Mouse (Mus musculus) heart, embryonic 13.5 days (tissue): ENCODE results near the gene Aaed1. TPM values are rescaled to one million over a fixed set of nuclear protein-coding genes. Genes with fewer than 3 reads are reported as not detected.

Experiments used
- ATAC-seq: fragments of 200-750 bp; cut with Nextera tagmentation; 2 replicates; pipeline ENCODE4 v1.8.0; 2017; ENCODE audit warnings: moderate TSS enrichment; ENCODE audit not compliant: insufficient number of reproducible peaks, low FRiP score, low TSS enrichment; ENCODE audit errors: extremely low read depth
- H3K27ac ChIP-seq: fragments of 300-500 bp; sonication (generic); replicated peaks from 2 replicates; pipeline ENCODE4 v1.5.1; 2015; ENCODE audit warnings: moderate library complexity, mild to moderate bottlenecking, inconsistent platforms
- H3K27me3 ChIP-seq: fragments of 300-500 bp; sonication (generic); replicated peaks from 2 replicates; pipeline ENCODE4 v1.6.1; 2015; ENCODE audit warnings: mild to moderate bottlenecking, inconsistent platforms
- H3K36me3 ChIP-seq: fragments of 300-500 bp; sonication (generic); 2 replicates; pipeline ENCODE4 v1.6.1; 2015; ENCODE audit warnings: mild to moderate bottlenecking, inconsistent platforms
- H3K4me1 ChIP-seq: fragments of 300-500 bp; sonication (generic); 2 replicates; pipeline ENCODE4 v1.6.1; 2015; ENCODE audit warnings: inconsistent platforms
- H3K4me2 ChIP-seq: fragments of 300-500 bp; sonication (generic); 2 replicates; pipeline ENCODE4 v1.6.1; 2015; ENCODE audit warnings: inconsistent platforms, mild to moderate bottlenecking, moderate library complexity
- H3K4me3 ChIP-seq: fragments of 300-500 bp; sonication (generic); 2 replicates; pipeline ENCODE4 v1.5.1; 2015; ENCODE audit warnings: moderate library complexity, mild to moderate bottlenecking, inconsistent platforms
- H3K9ac ChIP-seq: fragments of 300-500 bp; sonication (generic); 2 replicates; pipeline ENCODE4 v1.6.1; 2015; ENCODE audit warnings: inconsistent platforms, mild to moderate bottlenecking, moderate library complexity
- H3K9me3 ChIP-seq: fragments of 300-500 bp; sonication (generic); 2 replicates; pipeline ENCODE4 v1.6.1; 2016; ENCODE audit warnings: inconsistent platforms
- WGBS: fragments of 180-500 bp; shearing (Covaris S2); methylation state at CpG from one replicate; pipeline ENCODE4 v1.1.7; 2015; ENCODE audit warnings: mixed read lengths; 5-methylcytosine and 5-hydroxymethylcytosine counted together
- polyA plus RNA-seq: library from polyadenylated mRNA; unstranded; fragments of >200 nt; fragmentation: Nextera tagmentation; extraction: Ambion mirVana; gene quantifications from 2 replicates; pipeline ENCODE4 v1.2.1, GENCODE M21; 2015

The Aaed1 gene
- polyA plus RNA-seq, 1 experiment from 2014 or later: 62.9 TPM

DNA sequence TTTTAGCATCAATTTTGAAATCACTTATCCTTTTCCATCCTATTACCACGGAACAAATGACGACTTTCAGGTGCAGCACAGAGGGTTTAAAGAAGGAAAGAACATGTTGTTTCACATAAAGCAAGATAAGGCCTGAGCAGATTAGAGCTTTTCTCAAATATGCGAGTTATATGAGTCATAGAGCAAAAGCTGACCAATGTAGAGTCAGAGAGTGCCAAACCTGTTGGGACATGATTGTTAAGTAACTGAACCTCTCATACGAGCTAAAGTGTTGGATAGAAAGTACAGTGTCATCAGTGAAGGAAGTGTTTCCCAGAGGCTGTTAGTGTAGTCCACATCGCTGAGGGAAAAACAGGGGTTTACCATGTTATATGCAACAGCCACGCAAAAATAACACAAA, 19.8 kb upstream of the Aaed1 start:
- Histone ChIP-seq H3K9ac (no peak overlapping the region), H3K27ac (no peak overlapping the region), H3K36me3 (no peaks in the 10 kb centered on the region), H3K4me2 (no peak overlapping the region), H3K4me1 (no peaks in the 10 kb centered on the region), H3K4me3 (no peak overlapping the region), H3K9me3 (no peaks in the 10 kb centered on the region), H3K27me3 (no peaks in the 10 kb centered on the region)
- ATAC-seq: no peak
- WGBS: 64% methylated on average over 6 of the region's 6 CpGs

DNA sequence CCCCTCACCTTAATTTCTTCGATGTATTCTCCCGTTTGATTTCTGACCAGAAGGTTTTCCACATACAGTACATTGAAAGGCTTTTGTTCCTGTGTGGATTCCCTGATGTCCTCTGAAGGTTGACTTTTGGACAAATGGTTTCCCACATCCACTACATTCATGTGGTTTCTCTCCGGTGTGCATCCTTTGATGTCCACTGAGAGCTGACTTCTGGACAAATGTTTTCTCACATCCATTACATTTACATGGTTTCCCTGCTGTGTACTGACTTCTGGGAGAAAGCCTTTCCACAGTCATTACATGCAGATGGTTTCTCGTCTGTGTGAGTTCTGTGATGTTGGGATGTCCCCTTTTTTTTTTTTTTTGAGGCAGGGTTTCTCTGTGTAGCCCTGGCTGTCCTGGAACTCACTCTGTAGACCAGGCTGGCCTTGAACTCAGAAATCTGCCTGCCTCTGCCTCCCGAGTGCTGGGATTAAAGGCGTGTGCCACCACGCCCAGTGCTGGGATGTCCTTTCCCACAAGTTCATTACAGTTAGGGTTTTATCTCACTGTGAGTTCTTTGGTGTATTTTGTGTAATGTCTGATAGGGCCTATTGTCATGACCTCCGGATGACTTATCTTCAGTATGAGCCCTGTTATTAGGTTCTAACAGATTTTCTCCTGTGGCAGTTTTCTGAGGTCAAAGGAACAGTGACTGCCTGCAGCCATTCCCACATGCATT, 10.2 kb upstream of the Aaed1 start:
- Histone ChIP-seq H3K4me1 (no peaks in the 10 kb centered on the region), H3K27me3 (no peaks in the 10 kb centered on the region), H3K4me2 (no peak overlapping the region), H3K9me3 (no peaks in the 10 kb centered on the region), H3K9ac (no peak overlapping the region), H3K27ac (no peak overlapping the region), H3K4me3 (no peak overlapping the region), H3K36me3 (no peaks in the 10 kb centered on the region)
- no peak for ATAC-seq
- 80% methylated on average over 8 of the region's 8 CpGs for WGBS

DNA sequence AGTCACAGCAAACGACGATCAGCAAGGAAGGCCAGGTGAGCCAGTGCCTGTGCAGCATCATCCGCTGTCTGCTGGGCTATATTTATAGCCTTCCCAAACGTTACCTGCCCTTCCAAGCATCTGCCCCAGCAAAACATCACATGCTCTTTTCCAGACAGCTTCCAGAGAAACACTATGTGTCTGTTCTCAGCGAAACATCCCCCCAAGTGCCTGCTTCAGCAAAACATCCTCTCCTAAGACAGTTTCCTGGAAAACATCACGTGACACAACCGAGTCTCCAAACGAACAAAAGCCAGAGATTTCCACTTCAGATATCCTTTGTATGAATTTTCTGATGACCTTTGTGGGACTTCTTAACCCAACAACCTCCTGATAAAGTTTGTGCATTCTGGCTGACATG, 7.8 kb upstream of the Aaed1 start:
- no peak overlapping the region for H3K4me3 ChIP-seq
- H3K9me3 ChIP-seq: no peaks in the 10 kb centered on the region
- no peaks in the 10 kb centered on the region for H3K4me1 ChIP-seq
- no peak overlapping the region for H3K4me2 ChIP-seq
- no peak for ATAC-seq
- no peak overlapping the region for H3K27ac ChIP-seq
- H3K27me3 ChIP-seq: no peaks in the 10 kb centered on the region
- H3K9ac ChIP-seq: no peak overlapping the region
- WGBS: 53% methylated on average over 8 of the region's 8 CpGs
- H3K36me3 ChIP-seq: no peaks in the 10 kb centered on the region

DNA sequence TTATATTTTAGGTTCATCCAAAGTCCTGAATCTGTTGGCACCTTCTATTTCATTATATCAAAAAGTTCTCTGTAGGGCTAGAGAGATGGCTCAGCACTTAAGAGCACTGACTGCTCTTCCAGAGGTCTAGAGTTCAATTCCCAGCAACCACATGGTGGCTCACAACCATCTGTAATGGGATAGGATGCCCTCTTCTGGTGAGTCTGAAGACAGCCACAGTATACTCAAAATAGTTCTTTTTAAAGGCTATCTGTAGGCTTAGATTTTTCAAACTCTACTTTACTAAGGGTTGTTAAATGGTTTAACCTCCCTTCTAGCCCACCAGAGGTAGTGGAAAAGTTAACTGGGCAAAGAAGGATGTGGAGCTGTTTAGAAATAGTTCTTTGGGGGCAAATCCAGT, 7.3 kb upstream of the Aaed1 start:
- H3K36me3 ChIP-seq: no peaks in the 10 kb centered on the region
- no peak overlapping the region for H3K4me2 ChIP-seq
- no peak overlapping the region for H3K27ac ChIP-seq
- H3K4me3 ChIP-seq: no peak overlapping the region
- H3K9me3 ChIP-seq: no peaks in the 10 kb centered on the region
- H3K4me1 ChIP-seq: no peaks in the 10 kb centered on the region
- H3K9ac ChIP-seq: no peak overlapping the region
- H3K27me3 ChIP-seq: no peaks in the 10 kb centered on the region
- no peak for ATAC-seq

DNA sequence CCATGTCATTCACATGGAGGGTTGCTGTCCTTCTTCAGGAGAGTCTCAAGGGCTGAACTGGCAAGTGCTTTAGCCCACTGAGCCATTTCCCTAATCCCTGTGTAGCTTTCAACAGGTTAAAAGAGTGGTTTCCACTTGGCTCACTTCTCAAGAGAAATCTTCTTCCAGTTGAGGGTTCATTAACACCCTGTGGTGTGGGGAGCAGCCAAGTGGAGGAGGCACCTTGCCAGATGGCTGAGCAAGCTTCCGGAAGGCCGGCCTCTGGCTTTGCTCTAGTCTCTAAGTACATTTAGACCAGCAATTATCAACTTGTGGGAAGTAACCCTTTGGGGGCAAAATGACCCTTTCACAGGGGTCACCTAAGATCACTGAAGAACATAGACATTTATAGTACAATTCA, 5.8 kb upstream of the Aaed1 start:
- no peaks in the 10 kb centered on the region for H3K27me3 ChIP-seq
- no peak overlapping the region for H3K9ac ChIP-seq
- H3K9me3 ChIP-seq: no peaks in the 10 kb centered on the region
- no peaks in the 10 kb centered on the region for H3K36me3 ChIP-seq
- H3K4me2 ChIP-seq: no peak overlapping the region
- 57% methylated on average over 2 of the region's 2 CpGs for WGBS
- no peak for ATAC-seq
- H3K27ac ChIP-seq: no peak overlapping the region
- no peak overlapping the region for H3K4me3 ChIP-seq
- no peaks in the 10 kb centered on the region for H3K4me1 ChIP-seq

DNA sequence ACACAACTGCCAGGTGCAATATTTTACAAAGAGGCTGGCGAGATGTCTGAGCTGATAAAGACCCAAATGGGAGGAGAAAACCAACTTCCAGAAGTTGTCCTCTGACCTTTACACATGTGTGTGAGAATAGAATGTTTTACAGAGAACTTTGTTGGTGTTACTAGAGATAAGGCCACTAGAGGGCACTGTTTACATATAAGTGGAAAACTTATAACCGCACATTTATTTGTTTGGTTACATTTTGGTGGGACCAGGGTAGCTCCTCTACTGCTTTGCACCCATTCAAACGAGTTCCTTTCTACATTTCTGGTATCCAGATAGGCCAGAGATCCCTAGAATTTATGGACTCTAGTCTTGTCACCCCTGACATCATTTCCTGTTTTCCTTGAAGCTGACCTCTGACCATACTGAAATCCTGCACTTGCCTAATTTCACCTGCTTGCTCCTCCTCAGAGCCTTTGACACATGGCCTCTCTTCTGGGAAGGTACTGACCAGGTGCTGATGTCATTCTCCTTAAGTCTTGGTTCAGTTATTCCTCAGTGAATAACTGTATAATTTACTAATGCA, 3.1 kb upstream of the Aaed1 start:
- Histone ChIP-seq H3K36me3 (no peaks in the 10 kb centered on the region), H3K27me3 (no peaks in the 10 kb centered on the region), H3K9me3 (no peaks in the 10 kb centered on the region), H3K4me2 (no peak overlapping the region), H3K4me1 (peaks cover 15% of the 10 kb centered on the region), H3K27ac (no peak overlapping the region), H3K9ac (no peak overlapping the region), H3K4me3 (no peak overlapping the region)
- ATAC-seq: no peak
- WGBS: under 1% methylated on average over 3 of the region's 3 CpGs

DNA sequence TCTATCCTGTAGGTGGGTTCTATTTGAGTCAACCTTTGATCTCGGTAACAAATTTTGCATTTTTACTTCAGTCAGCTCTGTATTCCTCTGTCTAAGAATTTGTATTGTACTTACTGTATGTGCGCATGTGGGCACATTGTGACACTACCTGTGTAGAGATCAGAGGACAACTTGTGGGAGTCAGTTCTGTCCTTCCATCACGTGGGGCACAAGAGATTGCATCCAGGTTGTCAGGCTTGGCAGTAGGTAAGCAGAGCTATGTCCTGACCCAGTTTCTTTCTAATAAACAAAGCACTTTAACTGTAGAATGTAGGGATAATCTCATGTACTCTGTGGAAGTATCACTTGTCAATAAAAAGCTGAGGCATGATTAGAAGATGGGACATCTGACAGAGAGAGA, 1.5 kb upstream of the Aaed1 start:
- 68% methylated on average over 3 of the region's 3 CpGs for whole genome bisulfite sequencing
- Histone ChIP-seq H3K9me3 (no peaks in the 10 kb centered on the region), H3K4me3 (no peak overlapping the region), H3K4me1 (peaks cover 30% of the 10 kb centered on the region), H3K36me3 (no peaks in the 10 kb centered on the region), H3K9ac (no peak overlapping the region), H3K4me2 (no peak overlapping the region), H3K27me3 (no peaks in the 10 kb centered on the region), H3K27ac (no peak overlapping the region)
- ATAC-seq: no peak

DNA sequence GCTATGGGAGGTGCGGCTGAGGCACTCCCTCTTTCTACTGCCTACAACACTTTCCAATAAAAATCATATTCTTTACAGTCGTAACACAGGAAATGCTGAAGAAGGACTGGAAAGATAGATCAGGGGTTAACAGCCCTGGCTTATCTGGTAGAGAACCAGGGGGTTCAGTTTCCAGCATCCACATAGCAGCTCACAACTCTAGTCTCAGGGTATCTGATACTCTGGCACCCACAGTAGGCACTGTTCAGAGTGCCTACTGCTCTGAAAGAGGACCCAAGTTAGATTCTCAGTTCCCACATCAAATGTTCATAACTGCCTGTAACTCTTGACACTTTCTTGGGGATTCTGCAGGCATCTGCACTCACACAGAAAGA, 393 bp upstream of the Aaed1 start:
- Histone ChIP-seq H3K27ac (peak overlapping the region; percentile 78), H3K4me3 (peak overlapping the region; percentile 74), H3K4me1 (peaks cover 35% of the 10 kb centered on the region), H3K27me3 (no peaks in the 10 kb centered on the region), H3K9ac (peak overlapping the region; percentile 74), H3K4me2 (peak overlapping the region; percentile 73), H3K36me3 (peaks cover 7% of the 10 kb centered on the region), H3K9me3 (no peaks in the 10 kb centered on the region)
- 2% methylated on average over 2 of the region's 2 CpGs for WGBS
- ATAC-seq: no peak

DNA sequence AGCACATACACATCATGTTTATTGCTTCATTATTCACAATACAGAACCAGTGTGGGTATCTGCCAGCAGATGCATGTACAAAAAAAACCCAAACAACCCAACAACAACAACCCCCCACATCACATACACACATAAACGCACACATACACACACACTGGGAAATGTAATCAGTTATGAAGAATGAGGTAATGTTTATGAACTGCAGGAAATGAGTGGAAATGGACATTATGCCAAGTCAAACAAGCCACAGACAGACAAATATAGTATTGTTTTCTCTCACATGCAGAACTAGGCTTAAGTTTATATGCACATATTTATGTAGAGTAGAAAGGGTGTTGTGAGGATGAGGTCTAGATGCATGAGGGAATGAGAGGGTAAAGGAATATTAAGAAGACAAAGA, 1.2 kb downstream of the Aaed1 start:
- H3K4me2 ChIP-seq: peak overlapping the region; percentile 73
- peaks cover 35% of the 10 kb centered on the region for H3K4me1 ChIP-seq
- peaks cover 23% of the 10 kb centered on the region for H3K36me3 ChIP-seq
- H3K27me3 ChIP-seq: no peaks in the 10 kb centered on the region
- H3K9ac ChIP-seq: peak overlapping the region; percentile 94
- no peak for ATAC-seq
- 56% methylated on average over 1 of the region's 1 CpGs for WGBS
- H3K9me3 ChIP-seq: no peaks in the 10 kb centered on the region
- H3K27ac ChIP-seq: peak overlapping the region; percentile 96
- H3K4me3 ChIP-seq: peak overlapping the region; percentile 74

DNA sequence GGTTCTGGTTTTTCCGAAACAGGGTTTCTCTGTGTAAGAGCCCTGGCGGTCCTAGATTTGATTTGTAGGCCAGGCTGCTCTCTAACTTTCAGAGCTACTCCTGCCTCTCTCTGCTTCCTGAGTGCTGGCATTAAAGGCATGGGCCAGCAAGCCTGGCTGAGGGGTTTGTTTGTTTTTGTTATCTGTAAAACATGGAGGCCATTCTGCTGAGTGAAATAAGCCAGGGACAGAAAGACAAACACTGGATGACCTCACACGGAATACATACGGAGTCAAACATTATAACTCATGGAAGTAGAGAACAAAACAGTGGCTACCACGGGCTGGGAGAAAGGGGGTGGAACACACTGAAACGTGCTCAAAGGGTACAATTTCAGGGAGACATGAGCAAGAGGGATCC, 1.9 kb downstream of the Aaed1 start:
- H3K4me1 ChIP-seq: peaks cover 35% of the 10 kb centered on the region
- peaks cover 23% of the 10 kb centered on the region for H3K36me3 ChIP-seq
- peak overlapping the region; percentile 96 for H3K27ac ChIP-seq
- H3K4me2 ChIP-seq: peak overlapping the region; percentile 73
- H3K9me3 ChIP-seq: no peaks in the 10 kb centered on the region
- no peak for ATAC-seq
- H3K9ac ChIP-seq: peak overlapping the region; percentile 94
- H3K4me3 ChIP-seq: peak overlapping the region; percentile 74
- H3K27me3 ChIP-seq: no peaks in the 10 kb centered on the region
- 29% methylated on average over 6 of the region's 6 CpGs for WGBS

DNA sequence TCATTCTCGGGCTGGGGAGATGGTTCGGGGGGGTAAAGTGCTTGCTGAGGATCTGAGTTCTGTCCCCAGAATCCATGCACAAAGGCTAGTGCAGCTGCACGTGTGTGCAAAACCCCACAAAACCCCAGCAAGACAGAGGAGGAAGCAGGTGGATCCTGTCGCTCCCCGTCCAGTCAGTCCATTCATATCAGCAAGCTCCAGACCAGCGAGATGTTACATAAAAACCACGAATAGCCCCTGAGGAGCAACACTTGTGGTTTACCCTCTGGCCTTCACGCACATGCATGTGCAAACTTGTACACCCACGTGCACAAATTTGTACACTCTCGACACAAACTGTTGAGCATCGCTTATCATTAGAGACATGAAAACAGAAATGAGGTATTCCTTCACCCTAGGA, 2.7 kb downstream of the Aaed1 start:
- Histone ChIP-seq H3K9ac (peak overlapping the region; percentile 94), H3K27me3 (no peaks in the 10 kb centered on the region), H3K4me2 (peak overlapping the region; percentile 73), H3K36me3 (peaks cover 29% of the 10 kb centered on the region), H3K4me1 (peaks cover 35% of the 10 kb centered on the region), H3K27ac (peak overlapping the region; percentile 96), H3K4me3 (peak overlapping the region; percentile 74), H3K9me3 (no peaks in the 10 kb centered on the region)
- no peak for ATAC-seq
- 46% methylated on average over 11 of the region's 11 CpGs for WGBS

DNA sequence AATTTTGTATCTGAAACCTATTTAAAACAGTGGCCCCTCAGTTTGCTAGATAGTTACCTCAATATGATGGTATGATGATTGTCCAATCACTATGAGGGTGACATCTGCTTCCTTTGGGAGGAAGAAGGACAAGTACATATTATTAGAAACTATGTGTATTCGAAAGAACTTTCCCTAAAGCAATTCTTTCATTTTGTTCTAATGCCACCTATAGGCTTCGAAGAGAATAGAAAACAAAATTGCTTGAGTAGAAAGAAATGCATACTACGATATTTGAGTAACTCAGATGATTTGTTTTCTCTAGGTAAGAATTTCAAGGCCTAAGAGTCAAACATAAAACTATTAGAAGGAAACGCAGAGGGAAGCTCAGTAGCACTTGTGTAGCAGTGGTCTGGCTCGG, 3.5 kb downstream of the Aaed1 start:
- peak overlapping the region; percentile 73; the same call in 1 of the 2 replicates for H3K4me2 ChIP-seq
- no peak overlapping the region for H3K27ac ChIP-seq

More for the DNA sequence above, 3.5 kb downstream of the Aaed1 start:
- WGBS: 52% methylated on average over 5 of the region's 5 CpGs
- ATAC-seq: no peak
- Histone ChIP-seq H3K36me3 (peaks cover 35% of the 10 kb centered on the region), H3K4me3 (no peak overlapping the region), H3K4me1 (peaks cover 35% of the 10 kb centered on the region), H3K27me3 (no peaks in the 10 kb centered on the region), H3K9me3 (no peaks in the 10 kb centered on the region), H3K9ac (no peak overlapping the region)
